Mouse (Mus musculus) spleen, adult 2 months (tissue): Measurements from ENCODE around the gene Hoxb13. TPM values are rescaled to one million over a fixed set of nuclear protein-coding genes. Genes with fewer than 3 reads are reported as not detected.

Experiments used
- DNase-seq, 2 experiments: peaks; one replicate each; pipeline versions ENCODE4 v3.0.0 to v3.0.0-alpha.2; 2012 to 2021; ENCODE audit warnings: low spot score in 2 of 2, low read depth in 1 of 2
- H3K27ac ChIP-seq: fragments of 200-500 bp; 2 replicates; pipeline ENCODE4 v1.5.1; 2012; ENCODE audit warnings: low read length, inconsistent platforms; ENCODE audit not compliant: insufficient read depth
- H3K27me3 ChIP-seq: fragments of 200-500 bp; 2 replicates; pipeline ENCODE4 v1.6.1; 2012; ENCODE audit warnings: mild to moderate bottlenecking, moderate library complexity, low read length, inconsistent platforms; ENCODE audit not compliant: control insufficient read depth, insufficient read depth
- H3K36me3 ChIP-seq: fragments of 200-500 bp; 2 replicates; pipeline ENCODE4 v1.6.1; 2012; ENCODE audit warnings: mild to moderate bottlenecking, low read length, inconsistent platforms; ENCODE audit not compliant: control insufficient read depth, insufficient read depth
- H3K4me1 ChIP-seq: fragments of 200-500 bp; 2 replicates; pipeline ENCODE4 v1.6.1; 2011; ENCODE audit warnings: inconsistent platforms; ENCODE audit not compliant: control insufficient read depth, insufficient read depth, insufficient read length
- H3K4me3 ChIP-seq: fragments of 200-500 bp; 2 replicates; pipeline ENCODE4 v1.5.1; 2011; ENCODE audit warnings: mild to moderate bottlenecking, inconsistent platforms; ENCODE audit not compliant: insufficient read depth, insufficient read length; ENCODE audit errors: extremely low read depth
- CTCF ChIP-seq: fragments of 200-500 bp; IDR thresholded peaks from 2 replicates; pipeline ENCODE4 v1.5.1; 2011; ENCODE audit warnings: mild to moderate bottlenecking, inconsistent platforms; ENCODE audit not compliant: insufficient read depth, insufficient read length, insufficient replicate concordance; ENCODE audit errors: extremely low read depth
- POLR2A ChIP-seq: fragments of 200-500 bp; IDR thresholded peaks from 2 replicates; pipeline ENCODE4 v1.6.1; 2011; ENCODE audit warnings: low read depth, low read length, inconsistent platforms
- WGBS: fragments of 180-500 bp; shearing (Covaris S2); methylation state at CpG from one replicate; pipeline ENCODE4 v1.1.7; 2018; 5-methylcytosine and 5-hydroxymethylcytosine counted together
- polyA plus RNA-seq: library from polyadenylated mRNA; depleted of rRNA; stranded (reverse); fragments of >200 nt; gene quantifications from 2 replicates; pipeline ENCODE4 v1.2.3, GENCODE M21; 2012

Gene Hoxb13
- polyA plus RNA-seq, 1 experiment = not detected

DNA sequence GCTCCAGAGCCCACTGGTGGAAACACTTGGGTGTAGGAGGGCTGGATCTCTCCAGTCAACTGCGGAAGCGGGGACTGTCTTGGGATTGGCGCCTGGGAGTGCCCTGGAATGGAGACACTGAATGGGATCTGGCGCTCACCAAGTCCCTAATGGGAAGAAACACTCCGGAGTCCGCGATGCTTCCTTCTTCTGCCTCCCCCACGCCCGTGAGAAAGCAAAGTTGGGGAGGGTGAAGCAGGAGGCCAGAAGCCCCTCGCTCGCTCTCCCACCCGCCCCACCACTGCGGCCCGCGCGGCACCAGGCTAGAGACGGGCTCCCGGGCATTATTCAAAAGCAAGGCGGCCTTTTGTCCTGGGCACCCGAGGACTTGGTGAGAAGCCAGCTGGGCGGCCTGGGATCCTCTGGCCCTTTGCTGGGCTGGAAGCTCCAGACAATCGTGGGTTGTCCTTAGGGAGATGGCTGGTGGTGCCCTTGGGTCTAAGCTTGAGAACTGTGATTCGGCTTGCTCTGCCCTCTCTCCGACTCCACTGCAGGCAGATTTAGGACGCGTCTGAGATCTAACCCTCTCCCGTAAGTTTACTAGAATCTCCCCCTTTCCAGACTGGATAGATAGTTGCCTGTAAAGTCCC is 16.5 kb upstream of the Hoxb13 start:
- H3K36me3 ChIP-seq = no peaks in the 10 kb centered on the region
- no peak overlapping the region for H3K27ac ChIP-seq
- no peak for TF ChIP-seq CTCF
- no peak for TF ChIP-seq POLR2A
- H3K4me1 ChIP-seq = no peaks in the 10 kb centered on the region
- no peak for DNase-seq
- peaks cover 32% of the 10 kb centered on the region for H3K27me3 ChIP-seq
- WGBS = 6% methylated on average over 27 of the region's 27 CpGs
- no peak overlapping the region for H3K4me3 ChIP-seq

DNA sequence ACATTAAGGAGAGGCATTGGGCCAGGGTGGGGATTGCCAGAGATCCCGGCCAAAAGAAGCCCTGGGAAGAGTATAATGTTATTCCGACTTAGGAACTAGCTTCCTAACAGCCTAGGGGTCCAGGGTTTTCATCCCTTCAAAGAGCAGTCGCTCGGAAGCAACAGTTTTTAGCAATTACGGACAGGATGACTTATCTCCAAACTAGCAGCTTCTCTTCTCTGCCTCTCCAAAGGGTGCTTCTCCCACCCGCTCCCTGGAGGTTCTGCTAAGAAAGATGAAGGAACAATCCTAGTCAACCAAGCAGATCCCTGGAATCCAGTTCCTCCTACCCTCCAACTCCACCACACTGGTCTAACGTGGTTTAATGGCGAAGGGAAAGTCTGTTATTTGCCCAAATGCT is 15.8 kb upstream of the Hoxb13 start:
- Histone ChIP-seq H3K36me3 (no peaks in the 10 kb centered on the region), H3K4me3 (no peak overlapping the region), H3K27ac (no peak overlapping the region), H3K27me3 (peaks cover 28% of the 10 kb centered on the region), H3K4me1 (no peaks in the 10 kb centered on the region)
- no peak for DNase-seq
- 17% methylated on average over 8 of the region's 8 CpGs for WGBS
- no peak for TF ChIP-seq CTCF
- no peak for TF ChIP-seq POLR2A

DNA sequence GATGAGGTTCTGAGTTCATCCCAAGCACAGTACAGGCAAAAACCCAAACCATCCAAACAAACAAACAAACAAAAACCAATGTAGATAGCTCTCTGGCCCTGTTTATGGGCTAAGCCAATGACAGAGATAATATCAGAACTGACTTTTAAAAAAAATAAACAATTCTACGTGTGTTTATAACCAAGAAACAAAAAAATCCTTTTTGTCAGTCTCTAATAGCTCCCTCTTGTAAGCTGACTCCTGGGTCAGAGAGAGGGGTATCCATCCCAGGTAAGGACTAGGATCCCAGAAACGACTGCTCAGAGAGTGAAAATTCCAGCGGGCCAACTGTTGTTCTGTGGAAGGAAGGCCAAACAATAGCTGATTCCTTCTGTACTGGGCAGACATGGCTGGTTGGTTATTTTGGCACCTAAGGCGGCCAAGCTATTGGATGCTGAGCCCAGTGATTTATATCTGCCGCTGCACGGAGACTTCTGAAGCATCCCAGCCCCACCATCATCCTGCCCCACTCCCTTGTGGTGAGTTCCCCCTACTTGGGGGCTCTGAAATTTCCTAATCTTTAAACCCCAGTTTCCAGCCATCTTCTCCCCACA is 15.1 kb upstream of the Hoxb13 start:
- H3K36me3 ChIP-seq = no peaks in the 10 kb centered on the region
- DNase-seq = no peak
- no peaks in the 10 kb centered on the region for H3K4me1 ChIP-seq
- peaks cover 27% of the 10 kb centered on the region for H3K27me3 ChIP-seq
- no peak overlapping the region for H3K4me3 ChIP-seq
- no peak overlapping the region for H3K27ac ChIP-seq
- TF ChIP-seq POLR2A (no peak), CTCF (no peak)
- 5% methylated on average over 6 of the region's 6 CpGs for WGBS

DNA sequence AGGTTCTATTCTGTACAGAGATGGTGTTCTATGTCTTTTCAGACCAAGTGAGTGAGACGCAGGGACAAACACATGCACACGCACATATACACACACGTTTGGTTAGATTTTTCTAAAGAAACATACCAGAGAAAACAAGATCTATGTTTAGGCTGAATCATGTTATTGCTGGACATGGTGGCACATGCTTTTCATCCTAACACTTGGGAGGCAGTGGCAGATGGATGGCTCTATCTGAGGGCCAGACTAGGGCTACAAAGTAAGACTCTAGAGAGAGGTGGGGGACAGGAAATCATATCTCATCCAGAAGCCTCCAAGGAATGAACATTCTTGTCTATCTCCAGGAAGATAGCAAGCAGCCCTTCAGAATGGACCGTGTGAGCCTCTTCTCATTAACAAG is 13.1 kb upstream of the Hoxb13 start:
- no peak for DNase-seq
- Histone ChIP-seq H3K36me3 (no peaks in the 10 kb centered on the region), H3K27me3 (peaks cover 22% of the 10 kb centered on the region), H3K4me1 (no peaks in the 10 kb centered on the region), H3K27ac (no peak overlapping the region), H3K4me3 (no peak overlapping the region)
- 36% methylated on average over 4 of the region's 4 CpGs for WGBS
- TF ChIP-seq POLR2A (no peak), CTCF (no peak)

DNA sequence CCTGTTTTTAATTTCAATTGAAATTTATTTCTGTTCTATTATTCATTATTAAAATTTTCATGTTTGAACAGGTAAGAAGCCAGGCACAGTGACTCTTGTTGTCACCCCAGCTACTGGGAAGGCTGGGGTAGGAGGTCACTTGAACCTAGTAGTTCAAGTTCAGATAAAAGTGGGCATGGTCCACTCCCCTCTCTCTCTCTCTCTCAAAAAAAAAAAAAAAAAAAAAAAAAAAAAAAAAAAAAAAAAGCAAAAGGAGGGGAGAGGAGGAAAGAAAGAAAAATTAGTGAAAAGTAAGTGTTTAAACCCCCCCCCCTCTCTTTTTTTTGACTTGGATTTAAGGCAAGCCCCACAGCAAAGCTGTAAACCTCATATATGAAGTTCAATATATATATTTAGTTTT is 9.9 kb upstream of the Hoxb13 start:
- Histone ChIP-seq H3K27me3 (peaks cover 19% of the 10 kb centered on the region), H3K36me3 (no peaks in the 10 kb centered on the region), H3K4me3 (no peak overlapping the region), H3K27ac (no peak overlapping the region), H3K4me1 (no peaks in the 10 kb centered on the region)
- no peak for DNase-seq
- TF ChIP-seq CTCF (no peak), POLR2A (no peak)

DNA sequence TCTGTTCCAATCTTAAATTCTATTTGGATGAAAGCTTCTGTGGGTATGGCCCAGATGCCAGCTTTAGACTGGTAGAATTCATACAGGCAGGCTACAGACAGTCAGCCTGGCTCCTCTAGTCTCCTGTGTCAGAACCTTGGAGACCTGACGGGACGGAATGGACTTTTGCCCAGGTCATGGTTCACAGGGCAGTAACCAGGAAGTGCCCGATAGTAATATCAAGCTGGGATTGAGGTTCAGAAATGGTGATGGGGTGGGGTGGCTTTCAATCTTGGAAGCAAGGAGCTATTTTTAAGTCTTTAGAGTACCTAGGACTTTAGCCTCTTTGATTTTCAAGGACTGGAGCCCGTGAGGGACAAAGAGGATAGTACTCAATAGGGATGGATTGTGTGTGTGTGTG is 6.8 kb upstream of the Hoxb13 start:
- Histone ChIP-seq H3K4me3 (no peak overlapping the region), H3K36me3 (no peaks in the 10 kb centered on the region), H3K27ac (no peak overlapping the region), H3K4me1 (no peaks in the 10 kb centered on the region), H3K27me3 (peaks cover 13% of the 10 kb centered on the region)
- no peak for TF ChIP-seq POLR2A
- WGBS = 16% methylated on average over 4 of the region's 4 CpGs
- DNase-seq = no peak

DNA sequence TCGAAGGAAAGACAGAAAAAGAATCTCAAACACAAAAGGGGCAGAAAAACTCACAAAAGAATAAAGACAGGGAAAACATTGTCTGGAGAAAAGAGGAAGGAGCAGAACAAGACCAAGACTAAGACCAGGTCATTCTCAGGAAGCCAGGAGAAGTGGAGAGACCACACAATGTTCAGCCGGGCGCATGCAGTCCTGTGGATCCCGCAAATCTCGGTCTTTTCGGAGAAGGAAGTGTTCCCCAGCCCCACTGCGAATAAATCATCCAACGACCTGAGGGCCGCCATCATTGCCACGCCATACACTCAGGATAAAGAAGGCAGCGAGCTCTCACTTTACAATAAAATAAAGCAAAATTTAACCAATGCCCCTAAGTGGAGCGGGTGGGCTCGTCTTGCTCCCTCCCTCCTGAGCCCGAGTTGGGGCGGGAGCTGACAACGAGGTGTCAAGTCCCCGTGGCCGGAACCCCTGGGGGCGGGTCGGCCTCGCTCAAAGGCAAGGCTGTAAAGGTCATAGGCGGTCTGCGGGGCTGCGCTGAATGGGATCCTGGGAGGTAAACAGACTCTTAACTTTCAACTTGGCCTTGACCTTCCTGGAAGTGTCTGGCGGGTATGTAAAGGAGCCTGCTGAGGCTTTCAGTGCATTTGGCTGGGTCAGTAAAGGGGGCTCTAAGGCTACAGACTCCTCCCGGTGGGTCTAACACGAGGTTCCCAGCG is 4.2 kb upstream of the Hoxb13 start:
- Histone ChIP-seq H3K4me3 (no peak overlapping the region), H3K27me3 (peaks cover 15% of the 10 kb centered on the region), H3K36me3 (no peaks in the 10 kb centered on the region), H3K27ac (no peak overlapping the region), H3K4me1 (no peaks in the 10 kb centered on the region)
- TF ChIP-seq POLR2A (no peak), CTCF (no peak)
- WGBS = 4% methylated on average over 28 of the region's 28 CpGs
- no peak for DNase-seq
